ENCODE assay signal across 12 mouse cellular contexts in the genomic region with DNA sequence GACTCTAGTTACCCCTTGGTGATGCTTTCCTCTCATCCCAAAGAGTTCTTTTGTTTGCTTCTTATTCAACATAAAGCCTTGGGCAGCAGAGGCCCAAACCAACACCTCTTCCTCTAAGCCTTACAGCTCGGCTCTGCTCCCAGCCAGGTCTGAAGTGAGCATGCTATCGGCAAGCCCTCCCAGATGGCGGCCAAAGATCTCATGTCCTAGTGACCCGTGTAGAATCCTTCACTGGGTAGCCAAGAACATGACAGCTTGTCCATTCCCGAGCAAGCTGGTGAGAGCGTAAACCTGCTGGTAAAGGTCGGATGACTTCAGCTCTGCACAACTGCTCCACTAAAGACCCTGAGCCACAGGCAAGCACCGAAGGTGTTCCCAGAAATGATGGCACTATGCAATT.
"Had no signal": no experiment of that assay in that cellular context is flagged by ENCODE, and none has a peak within 500 bp of the region (broad histone marks: within the 10 kb centered on the region; RNA-seq: fewer than 3 reads in every experiment).

No protein-coding gene starts in this region.

- DNase-seq: lung, embryonic 14.5 days; lung, postnatal 10 days; lung, postnatal 4 days; midbrain, embryonic 14.5 days; retina, postnatal 1 day; right cerebral cortex, adult 18-20 months; right cerebral cortex, postnatal 25 days; right cerebral cortex, postnatal 4 days; spleen, adult 18-20 months; thymus, adult 18-20 months; thymus, postnatal 14 days; thymus, postnatal 36 days had no signal
